Mouse (Mus musculus): ENCODE results near the gene Sowahb.

- TF ChIP-seq POLR2A (IDR thresholded peaks at IDR 0.05; ENCODE audit: insufficient read depth, low read depth, low read length) (no peak), CTCF (IDR thresholded peaks at IDR 0.05; ENCODE audit: insufficient read depth, low read depth, low read length) (no peak)
These were observed 50.5 kb downstream of the Sowahb start for GRCm38 (mm10) chr5:92994309-92994708.
